Mouse (Mus musculus) adrenal gland (tissue): ENCODE results near the gene Olfr267.

Experiments used
- intact Hi-C: fragments of 180-260 bp; cut with DNase I; formaldehyde crosslinking; loops from one replicate; pipeline ENCODE4 v1.15.1; 2025
- long read RNA-seq, 2 experiments: library from polyadenylated mRNA; unstranded; transcript quantifications; one replicate each; pipeline ENCODE4 v2.0.0; 2020; ENCODE audit warnings: borderline replicate concordance in 1 of 2; ENCODE audit not compliant: insufficient replicate concordance in 1 of 2

Gene Olfr267
- long read RNA-seq, experiment 1: 0 reads
- long read RNA-seq, experiment 2: 0 reads

GRCm38 (mm10) chr4:58787616-58788015 is at the start of gene Olfr267:
TSS of gene Olfr267 (minus strand) at chr4:58787716.
- intact Hi-C loops: no loop called here

DNA sequence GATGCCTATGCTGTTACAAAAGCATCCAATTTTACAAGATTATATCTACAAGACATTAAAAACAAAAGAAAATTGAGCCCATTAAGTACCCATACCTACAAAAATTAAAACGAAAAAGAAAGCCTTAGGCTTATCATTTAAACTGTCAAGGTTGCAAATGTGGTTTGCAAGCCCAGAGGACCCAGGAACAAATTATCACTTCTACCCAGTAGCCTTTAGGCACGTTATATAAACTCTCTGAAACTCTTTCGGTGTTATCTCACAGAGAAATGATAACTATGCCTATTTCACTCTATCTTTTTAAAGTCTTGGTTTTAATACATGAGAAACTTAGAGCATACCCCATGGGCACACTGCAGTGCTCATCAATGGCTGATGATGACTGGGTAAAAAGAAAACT is 45.4 kb upstream of the Olfr267 start:
- intact Hi-C loops: no loop called here

- intact Hi-C loops: no loop called here
Observed at GRCm38 (mm10) chr4:58825921-58826320, 38.4 kb upstream of the Olfr267 start.

DNA sequence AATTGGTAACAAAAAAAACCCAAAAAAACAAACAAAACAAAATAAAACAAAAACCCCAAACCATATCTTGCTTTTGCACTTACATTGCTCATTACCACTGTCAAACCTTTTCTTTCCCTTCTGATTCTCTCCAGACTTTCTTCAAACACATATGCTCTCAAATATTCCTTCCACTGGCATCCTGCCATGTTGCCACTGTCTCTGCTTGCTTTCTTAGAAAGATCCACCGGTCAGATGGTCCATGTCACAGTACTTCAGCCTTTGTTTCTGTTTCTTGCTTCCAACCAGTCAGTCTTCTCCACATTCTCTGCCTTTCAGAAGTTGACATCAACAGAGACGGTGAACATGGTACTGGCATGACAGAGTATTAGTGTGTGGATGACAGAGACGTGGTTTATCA is 857 bp downstream of the Olfr267 start:
- intact Hi-C loops: no loop called here

DNA sequence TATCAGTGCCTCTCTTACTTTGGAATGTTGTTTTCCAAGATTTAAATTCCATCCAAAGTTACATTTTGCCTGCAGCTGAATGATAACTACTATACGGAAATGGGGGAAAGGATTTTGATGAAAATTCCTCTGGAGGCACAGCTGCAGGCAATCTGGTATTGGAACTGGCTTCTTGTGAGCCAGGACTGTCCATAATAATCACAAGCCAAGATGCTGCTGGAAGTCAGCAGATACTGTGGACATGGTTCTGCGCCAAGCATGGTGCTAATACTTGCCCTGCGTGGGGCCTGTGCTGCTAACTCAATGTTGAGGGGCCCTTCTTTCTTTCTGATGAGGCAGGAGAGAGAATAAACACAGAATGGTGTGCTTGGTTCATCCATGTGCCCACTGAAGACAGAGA is 24.1 kb downstream of the Olfr267 start:
- intact Hi-C loops: no loop called here

- intact Hi-C loops: loop anchor here (2.0 kb wide), 2 partner anchors 329 to 483 kb away; no protein-coding TSS in a partner anchor
Observed at GRCm38 (mm10) chr4:58749510-58749909, 38.0 kb downstream of the Olfr267 start.

DNA sequence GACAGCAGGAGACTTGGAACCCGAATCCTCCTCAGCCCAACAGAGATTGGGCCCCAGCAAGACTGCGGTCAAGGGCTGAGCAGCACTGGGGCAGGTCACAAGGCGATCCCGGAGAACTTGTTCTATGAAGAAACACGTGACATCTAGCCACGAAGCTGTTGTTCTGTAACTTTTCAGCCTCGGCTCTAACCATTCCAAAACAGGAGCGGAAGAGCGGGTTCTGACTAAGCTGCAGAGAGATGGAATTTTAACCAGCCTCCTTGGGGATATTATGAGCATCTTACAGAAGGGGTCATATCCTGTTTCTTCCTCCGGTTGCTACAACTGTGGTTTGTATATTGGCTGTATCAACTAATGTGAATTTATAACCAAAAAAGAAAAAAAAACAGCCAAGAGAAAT is 38.4 kb downstream of the Olfr267 start:
- intact Hi-C loops: loop anchor here (2.0 kb wide), 2 partner anchors 328 to 482 kb away; no protein-coding TSS in a partner anchor

DNA sequence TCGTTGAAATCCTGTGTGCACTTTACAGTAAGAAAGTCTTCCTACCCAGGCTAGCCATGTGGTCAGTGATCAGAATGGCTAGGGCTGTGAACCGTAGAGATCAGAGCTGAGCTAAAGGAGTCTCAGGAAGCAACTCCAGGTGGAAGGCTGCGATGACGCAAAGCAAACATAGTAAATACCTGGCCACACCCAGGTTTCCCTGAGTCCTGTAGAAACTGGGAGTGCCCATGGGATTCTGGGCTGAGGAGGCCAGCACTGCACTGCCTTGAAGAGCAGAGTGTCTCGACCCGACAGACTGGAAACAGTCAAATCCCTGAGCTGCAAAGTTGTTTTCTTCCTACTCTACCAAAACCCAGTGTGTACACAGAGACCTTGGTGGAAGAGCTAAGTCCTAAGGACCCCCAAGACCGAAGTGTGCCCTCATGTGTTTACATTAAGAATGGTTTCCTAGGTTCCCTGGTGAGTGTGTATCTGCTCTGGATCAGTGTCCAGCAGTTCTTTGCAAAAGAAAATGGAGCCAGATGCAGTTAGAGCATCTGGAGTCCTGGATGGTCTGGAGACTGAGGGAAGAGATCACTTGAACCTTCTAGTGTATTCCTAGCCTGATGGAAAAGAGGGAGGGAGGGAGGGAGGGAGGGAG is 41.8 kb downstream of the Olfr267 start:
- intact Hi-C loops: no loop called here

DNA sequence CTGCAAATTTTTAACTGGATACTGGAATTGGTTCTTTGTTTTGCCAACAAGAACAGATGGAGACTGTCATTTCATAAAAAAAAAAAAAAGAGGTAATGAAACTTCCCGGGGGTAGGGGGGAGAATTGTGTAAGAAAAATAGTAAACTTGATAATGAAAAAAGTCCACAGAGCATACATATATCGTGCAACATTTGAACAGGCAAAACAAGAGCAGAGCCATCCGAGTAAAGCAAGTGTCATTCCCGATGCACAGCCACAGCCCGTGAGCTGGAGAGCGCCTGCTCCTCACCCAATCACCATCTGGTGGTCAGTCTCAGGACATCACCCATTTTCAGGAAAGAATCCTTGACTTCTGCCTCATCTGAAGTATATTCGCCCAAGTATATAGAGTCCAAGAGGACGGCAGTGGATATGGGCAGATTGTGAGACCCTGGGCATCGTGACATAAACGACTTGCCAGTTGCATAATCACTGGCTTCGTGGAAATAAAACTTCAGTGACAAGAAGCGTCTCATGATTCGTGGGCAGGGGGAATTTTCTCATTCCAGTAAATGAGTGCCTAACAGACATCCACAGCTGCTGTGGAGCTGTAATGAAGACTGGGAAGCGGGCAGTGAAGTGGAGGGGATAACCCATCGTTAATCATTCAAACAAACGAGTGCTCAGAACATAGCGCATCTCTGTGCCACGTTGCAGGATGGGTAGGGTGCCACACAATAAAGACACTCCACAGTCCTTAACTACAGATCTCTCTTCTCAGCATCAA is 50.5 kb downstream of the Olfr267 start:
- intact Hi-C loops: no loop called here
